Mouse (Mus musculus) CD4-positive naive resting alpha-beta T cell, adult 76 days (primary cell): ENCODE data around the gene Mxd3. TPM values are rescaled to one million over a fixed set of nuclear protein-coding genes. Genes with fewer than 3 reads are reported as not detected.

Source experiments
- total RNA-seq: library from RNA; stranded (reverse); gene quantifications from one replicate; pipeline ENCODE4 v1.2.4, GENCODE M21; 2023

Gene Mxd3
- 0.82 TPM for total RNA-seq

GRCm38 (mm10) chr13:55329683-55330566, at the start of gene Mxd3:
Mxd3 (minus strand) TSS chr13:55329823.

GRCm38 (mm10) chr13:55369531-55370114, 40.0 kb upstream of the Mxd3 start, which contains the start of gene Rgs14:
Rgs14 (plus strand) TSS chr13:55369732.

GRCm38 (mm10) chr13:55362453-55363060, 32.9 kb upstream of the Mxd3 start, which contains the start of gene Lman2:
Lman2 (minus strand) TSS chr13:55362783.

GRCm38 (mm10) chr13:55321434-55322129, 8.0 kb downstream of the Mxd3 start, which contains the start of gene Rab24:
Rab24 (minus strand) TSS chr13:55321946.

GRCm38 (mm10) chr13:55319931-55320533, 9.6 kb downstream of the Mxd3 start, which contains the start of gene Prelid1:
Prelid1 (plus strand) TSS chr13:55320500.

Other genes with a start within 250 kb of the Mxd3 start
- gene Uimc1, start 229.5 kb downstream of the Mxd3 start, total RNA-seq: 76.4 TPM
- 31.3 TPM for gene Zfp346, start 224.5 kb downstream of the Mxd3 start, total RNA-seq
- gene Gm17617, start 196.3 kb downstream of the Mxd3 start, total RNA-seq: not detected
- gene Fgfr4, start 177.2 kb downstream of the Mxd3 start, total RNA-seq: not detected
- gene Nsd1, start 120.0 kb downstream of the Mxd3 start, total RNA-seq: 171 TPM
- 144 TPM for gene Prelid1, start 9.3 kb downstream of the Mxd3 start, total RNA-seq
- 58.4 TPM for gene Rab24, start 7.9 kb downstream of the Mxd3 start, total RNA-seq
- 104 TPM for gene Lman2, start 33.0 kb upstream of the Mxd3 start, total RNA-seq
- 84.0 TPM for gene Rgs14, start 39.9 kb upstream of the Mxd3 start, total RNA-seq
- gene Slc34a1, start 68.4 kb upstream of the Mxd3 start, total RNA-seq: not detected
- gene Pfn3, start 85.4 kb upstream of the Mxd3 start, total RNA-seq: not detected
- gene F12, start 97.0 kb upstream of the Mxd3 start, total RNA-seq: 1.1 TPM
- 405 TPM for gene Grk6, start 115.2 kb upstream of the Mxd3 start, total RNA-seq
- 56.5 TPM for gene Prr7, start 134.4 kb upstream of the Mxd3 start, total RNA-seq
- gene Dbn1, start 158.3 kb upstream of the Mxd3 start, total RNA-seq: 0.23 TPM
- gene Pdlim7, start 183.9 kb upstream of the Mxd3 start, total RNA-seq: 8.0 TPM
- gene Dok3, start 199.5 kb upstream of the Mxd3 start, total RNA-seq: 20.7 TPM
- 65.2 TPM for gene Ddx41, start 206.8 kb upstream of the Mxd3 start, total RNA-seq
- gene Fam193b, start 241.3 kb upstream of the Mxd3 start, total RNA-seq: 147 TPM
- 104 TPM for gene Tmed9, start 243.9 kb upstream of the Mxd3 start, total RNA-seq